Mouse (Mus musculus) liver, postnatal 0 days (tissue): ENCODE results near the gene 4930432M17Rik.

ENCODE experiments used
- CTCF ChIP-seq: sonication (generic); IDR thresholded peaks from 2 replicates; pipeline ENCODE4 v1.5.1; 2016; ENCODE audit warnings: antibody characterized with exemption, low read depth
- EP300 ChIP-seq: IDR thresholded peaks from 2 replicates; pipeline ENCODE4 v1.6.1; 2016; ENCODE audit warnings: antibody characterized with exemption, low read depth, mild to moderate bottlenecking

DNA sequence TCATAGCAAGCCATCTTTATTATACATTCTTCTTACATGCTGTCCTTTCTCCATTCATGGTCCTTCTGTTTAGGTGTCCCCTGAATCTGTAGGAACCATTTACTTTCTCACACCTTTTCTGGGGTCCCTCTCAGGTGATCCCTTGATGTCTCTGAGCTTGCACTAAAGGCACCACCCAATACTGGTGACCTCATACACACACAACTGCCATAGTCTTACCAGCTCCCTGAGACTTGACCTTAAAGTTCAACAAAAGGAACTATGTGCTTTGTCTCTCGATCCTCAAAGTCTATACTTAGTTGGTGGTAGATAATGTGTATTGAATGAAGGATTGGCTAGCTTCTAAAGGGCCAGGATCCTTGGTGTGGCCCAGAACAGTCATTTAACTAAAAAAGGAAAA is 15.4 kb downstream of the 4930432M17Rik start:
- TF ChIP-seq CTCF = no peak
- no peak for TF ChIP-seq EP300
